Mouse (Mus musculus): ENCODE measurements at regions not wholly inside any gene's neighbourhood (a gene's known extent, or its start where the extent isn't known, plus 50 kb on each side); places are given as distances from the start of the nearest gene placed in this dataset.
A peak's percentile ranks its signal among the peaks of the same experiment; 100 is the strongest.

- DNase-seq (ENCODE audit: inconsistent age in 2 of 2, low spot score in 1 of 2) = peak in 1 of 2 experiments; percentile 27
Observed at GRCm38 (mm10) chr8:127809203-127810155, 548.9 kb upstream of the Nrp1 start.

GRCm38 (mm10) chr8:127811338-127811737 lies 547.1 kb upstream of the Nrp1 start:
- DNase-seq (ENCODE audit: inconsistent age in 2 of 2, low spot score in 1 of 2) = no peak

- DNase-seq (ENCODE audit: inconsistent age in 2 of 2, low spot score in 1 of 2) = no peak
Observed at GRCm38 (mm10) chr8:127814785-127815523, 543.5 kb upstream of the Nrp1 start.

- no peak for DNase-seq (ENCODE audit: inconsistent age in 2 of 2, low spot score in 1 of 2)
Observed at GRCm38 (mm10) chr8:127820741-127821170, 537.6 kb upstream of the Nrp1 start.

DNA sequence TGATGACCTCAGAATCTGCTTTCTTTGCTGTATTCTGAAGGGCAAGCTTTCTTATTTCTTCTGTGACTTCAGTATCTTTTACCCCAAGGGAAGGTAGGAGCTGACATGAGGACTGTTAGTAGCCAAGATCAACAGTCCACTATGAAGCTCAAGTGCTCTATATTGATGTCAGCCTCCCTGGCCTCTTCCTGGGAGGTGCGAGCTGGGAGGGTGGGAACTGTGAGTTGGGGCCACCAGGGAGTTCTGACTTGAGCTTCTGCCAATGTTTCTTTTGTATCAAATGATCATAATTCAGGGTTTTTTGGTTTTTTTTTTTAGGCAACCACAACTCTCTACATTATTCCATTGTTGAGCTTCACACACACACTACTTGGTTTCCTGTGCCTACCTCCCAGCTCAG lies 536.8 kb upstream of the Nrp1 start:
- DNase-seq (ENCODE audit: inconsistent age in 2 of 2, low spot score in 1 of 2) = no peak

DNA sequence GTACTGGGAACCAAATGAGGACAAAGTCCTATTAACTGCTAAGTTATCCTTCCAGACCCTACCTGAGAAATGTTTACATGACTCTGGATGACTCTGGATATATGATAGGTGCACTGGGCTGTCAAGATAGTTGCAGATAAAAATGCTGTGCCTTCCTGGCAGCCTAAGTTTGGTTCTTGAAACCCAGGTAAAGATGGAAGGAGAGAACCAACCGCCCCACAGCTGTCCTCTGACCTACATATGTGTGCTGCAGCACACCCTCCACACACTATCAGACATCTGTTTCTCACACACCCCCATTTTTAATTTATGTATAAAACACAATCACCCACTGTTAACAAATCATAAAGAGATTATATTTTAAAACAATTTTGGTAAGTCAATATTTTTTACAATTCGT lies 533.4 kb upstream of the Nrp1 start:
- DNase-seq (ENCODE audit: inconsistent age in 2 of 2, low spot score in 1 of 2) = no peak

GRCm38 (mm10) chr8:127827826-127828225 lies 530.6 kb upstream of the Nrp1 start:
- DNase-seq (ENCODE audit: inconsistent age in 2 of 2, low spot score in 1 of 2) = no peak

DNA sequence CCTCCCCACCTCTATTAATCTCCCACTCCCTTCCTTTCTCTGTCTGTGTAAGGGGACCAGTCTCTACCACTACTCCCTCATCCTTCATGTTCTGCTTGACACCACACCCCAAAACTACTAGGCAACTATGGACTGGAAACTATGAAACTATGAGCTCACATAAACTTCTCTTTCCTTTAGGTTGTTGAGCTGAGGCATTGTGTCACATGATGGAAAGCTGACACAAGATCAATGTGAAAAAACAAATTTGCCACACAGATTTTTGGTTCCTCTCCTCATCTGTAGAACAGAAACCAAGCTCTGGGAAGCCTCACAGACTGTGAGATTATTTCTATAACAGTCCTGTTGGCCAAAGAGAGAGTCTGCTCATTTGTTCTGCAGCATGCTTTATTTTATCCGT lies 528.7 kb upstream of the Nrp1 start:
- no peak for DNase-seq (ENCODE audit: inconsistent age in 2 of 2, low spot score in 1 of 2)

- no peak for DNase-seq (ENCODE audit: inconsistent age in 2 of 2, low spot score in 1 of 2)
Observed at GRCm38 (mm10) chr8:127834006-127834405, 524.4 kb upstream of the Nrp1 start.

- DNase-seq (ENCODE audit: inconsistent age in 2 of 2, low spot score in 1 of 2) = peak in 1 of 2 experiments; percentile 38
Observed at GRCm38 (mm10) chr8:127836410-127837206, 521.8 kb upstream of the Nrp1 start.

GRCm38 (mm10) chr8:127838311-127838710 lies 520.1 kb upstream of the Nrp1 start:
- no peak for DNase-seq (ENCODE audit: inconsistent age in 2 of 2, low spot score in 1 of 2)

DNA sequence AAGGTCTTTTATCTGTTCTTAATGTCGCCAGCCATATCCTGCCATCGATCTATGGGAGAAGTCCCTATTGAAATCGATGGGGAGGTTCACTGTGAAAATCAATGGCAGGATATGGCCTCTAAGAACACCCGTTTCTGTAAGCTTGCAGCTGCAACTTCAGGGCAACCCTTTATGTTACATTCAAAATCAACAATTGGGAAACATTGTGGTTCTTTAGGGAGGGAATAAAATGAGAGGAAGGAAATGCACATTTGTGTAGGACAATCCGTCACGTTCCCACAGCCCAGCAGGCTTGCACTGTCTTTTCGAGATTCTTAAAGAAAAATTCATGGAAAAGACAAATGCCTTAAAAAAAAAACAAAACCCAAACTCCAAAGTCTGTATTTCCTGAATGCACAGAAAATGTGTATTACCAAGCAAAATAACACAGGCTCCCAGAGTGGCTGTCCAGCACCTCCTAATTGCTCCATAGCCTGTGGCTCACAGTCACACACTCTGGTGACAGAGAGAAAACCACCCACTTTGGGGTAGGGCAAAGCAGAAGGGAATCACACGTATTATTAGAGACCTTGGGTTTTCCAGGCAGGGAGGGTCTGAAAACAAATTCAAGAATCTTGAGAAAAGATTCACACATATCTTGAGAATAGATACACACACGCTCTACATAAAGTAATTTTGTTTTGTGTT lies 510.9 kb upstream of the Nrp1 start:
- DNase-seq (ENCODE audit: inconsistent age in 2 of 2, low spot score in 1 of 2) = peak in 1 of 2 experiments; percentile 12

- DNase-seq (ENCODE audit: inconsistent age in 2 of 2, low spot score in 1 of 2) = peak in 1 of 2 experiments; percentile 64
Observed at GRCm38 (mm10) chr8:127849926-127850325, 508.5 kb upstream of the Nrp1 start.

DNA sequence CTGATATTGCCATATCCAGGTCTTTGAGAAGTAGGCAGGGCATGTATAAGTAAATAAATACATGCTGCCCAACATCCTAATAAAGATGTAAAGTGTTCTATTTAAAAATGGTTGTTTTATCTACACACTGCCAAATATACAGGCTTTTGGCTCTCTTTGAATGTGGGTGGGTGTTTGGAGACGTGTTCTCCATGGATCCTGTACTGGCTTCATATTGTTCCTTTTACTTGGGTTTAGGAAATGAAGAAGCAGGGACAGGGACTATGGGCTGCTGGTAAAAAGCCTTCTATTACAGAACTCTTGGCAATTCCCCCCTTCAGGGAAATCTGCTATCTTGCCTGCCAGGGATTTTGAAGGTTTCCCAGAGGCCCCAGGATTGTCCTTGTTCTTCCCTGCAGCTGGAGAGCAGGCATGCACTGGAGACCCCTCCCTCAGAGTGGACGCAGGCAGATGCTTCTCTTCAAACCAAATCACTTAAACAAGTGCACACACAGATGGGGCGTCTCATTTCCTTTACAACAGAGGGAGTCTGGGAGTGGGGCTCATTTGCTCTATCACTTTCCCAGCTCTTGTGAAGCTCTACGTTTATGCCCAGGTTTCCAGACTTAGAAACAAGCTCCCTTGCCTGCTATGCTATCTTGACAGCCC lies 502.6 kb upstream of the Nrp1 start:
- peak in 1 of 2 experiments; percentile 30 for DNase-seq (ENCODE audit: inconsistent age in 2 of 2, low spot score in 1 of 2)

GRCm38 (mm10) chr8:127856351-127857135 lies 501.9 kb upstream of the Nrp1 start:
- DNase-seq (ENCODE audit: inconsistent age in 2 of 2, low spot score in 1 of 2) = peak in 1 of 2 experiments; percentile 54

DNA sequence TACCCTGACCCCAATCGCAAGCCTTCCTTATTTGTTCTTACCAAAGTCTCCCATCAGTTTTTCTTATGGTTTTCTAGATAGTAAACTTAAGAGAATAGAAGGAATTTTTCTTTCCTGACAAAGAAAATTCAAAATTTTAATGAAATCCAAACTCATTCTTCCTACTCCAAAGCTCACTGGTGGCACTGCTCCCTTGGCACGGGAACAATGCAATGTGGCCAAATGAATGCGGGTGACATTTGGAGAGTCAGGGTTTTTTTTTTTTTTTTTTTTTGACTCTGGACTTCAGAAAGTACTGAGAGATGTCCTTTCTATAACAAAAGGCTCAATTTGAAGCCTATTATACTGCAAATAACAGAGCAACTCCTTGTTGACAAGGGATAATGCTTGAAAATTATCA lies 499.4 kb upstream of the Nrp1 start:
- DNase-seq (ENCODE audit: inconsistent age in 2 of 2, low spot score in 1 of 2) = no peak

- no peak for DNase-seq (ENCODE audit: inconsistent age in 2 of 2, low spot score in 1 of 2)
Observed at GRCm38 (mm10) chr8:127860376-127860775, 498.0 kb upstream of the Nrp1 start.

DNA sequence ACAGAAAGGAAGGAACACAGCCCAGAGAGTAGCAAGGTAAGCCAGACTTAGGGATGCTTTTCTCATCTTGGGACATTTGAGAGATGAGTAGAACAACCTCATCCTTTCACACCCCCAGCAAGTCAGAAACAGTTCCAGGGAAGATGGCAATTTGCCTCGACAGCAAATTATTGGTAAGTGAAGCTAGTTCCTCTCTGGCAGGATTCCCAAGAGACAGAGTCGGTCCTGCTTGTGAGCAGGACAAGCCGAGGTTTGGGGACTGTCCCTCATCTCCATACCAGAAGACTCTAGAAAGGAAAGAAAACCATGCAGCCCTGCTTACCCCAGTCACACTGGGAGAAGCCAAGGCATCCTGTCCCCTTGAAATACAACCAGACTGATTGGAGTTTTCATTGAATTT lies 497.5 kb upstream of the Nrp1 start:
- no peak for DNase-seq (ENCODE audit: inconsistent age in 2 of 2, low spot score in 1 of 2)

GRCm38 (mm10) chr8:127884641-127885040 lies 473.8 kb upstream of the Nrp1 start:
- DNase-seq (ENCODE audit: inconsistent age in 2 of 2, low spot score in 1 of 2) = peak in 1 of 2 experiments; percentile 7

All from adrenal gland, adult (tissue).